Mouse (Mus musculus): ENCODE measurements around the gene Hoxa13.

Hoxa13 gene

DNA sequence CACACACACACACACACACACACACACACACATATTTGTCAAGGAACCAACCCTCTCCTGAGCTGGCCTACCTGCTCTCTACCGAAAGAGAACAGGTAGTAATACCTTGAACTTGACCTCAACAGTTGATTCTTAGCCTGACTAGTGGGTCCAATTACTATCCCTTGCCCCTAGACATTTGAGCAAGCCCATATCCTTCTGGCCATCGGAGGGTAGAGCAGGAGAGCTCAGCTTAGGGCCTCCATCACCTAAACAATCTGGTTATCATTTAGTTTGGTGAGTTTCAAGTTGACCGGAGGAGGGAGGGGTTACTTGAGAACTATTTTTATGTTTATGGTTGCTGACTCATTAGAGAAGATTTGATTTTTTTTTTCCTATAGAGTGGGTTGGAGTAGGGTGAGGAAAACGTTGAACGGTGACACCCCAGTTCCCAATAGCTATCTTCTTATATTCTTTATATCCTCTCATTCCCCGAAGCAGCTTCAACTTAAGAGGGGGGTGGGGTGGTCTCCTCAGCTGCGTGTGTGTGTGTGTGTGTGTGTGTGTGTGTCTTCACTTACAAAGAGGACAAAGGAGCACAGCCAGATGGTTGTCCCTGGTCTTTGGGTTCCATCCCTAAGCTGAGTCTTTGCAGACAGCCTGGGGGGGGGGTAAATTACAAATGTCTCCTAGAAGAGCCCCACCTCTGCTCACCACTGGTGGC, 9.4 kb downstream of the Hoxa13 start:
- no peak for DNase-seq (ENCODE audit: low spot score)

GRCm38 (mm10) chr6:52249826-52250225, 10.9 kb downstream of the Hoxa13 start:
- no peak for DNase-seq (ENCODE audit: low spot score)

GRCm38 (mm10) chr6:52249415-52249738, 11.3 kb downstream of the Hoxa13 start:
- DNase-seq (ENCODE audit: low spot score), result no peak

DNA sequence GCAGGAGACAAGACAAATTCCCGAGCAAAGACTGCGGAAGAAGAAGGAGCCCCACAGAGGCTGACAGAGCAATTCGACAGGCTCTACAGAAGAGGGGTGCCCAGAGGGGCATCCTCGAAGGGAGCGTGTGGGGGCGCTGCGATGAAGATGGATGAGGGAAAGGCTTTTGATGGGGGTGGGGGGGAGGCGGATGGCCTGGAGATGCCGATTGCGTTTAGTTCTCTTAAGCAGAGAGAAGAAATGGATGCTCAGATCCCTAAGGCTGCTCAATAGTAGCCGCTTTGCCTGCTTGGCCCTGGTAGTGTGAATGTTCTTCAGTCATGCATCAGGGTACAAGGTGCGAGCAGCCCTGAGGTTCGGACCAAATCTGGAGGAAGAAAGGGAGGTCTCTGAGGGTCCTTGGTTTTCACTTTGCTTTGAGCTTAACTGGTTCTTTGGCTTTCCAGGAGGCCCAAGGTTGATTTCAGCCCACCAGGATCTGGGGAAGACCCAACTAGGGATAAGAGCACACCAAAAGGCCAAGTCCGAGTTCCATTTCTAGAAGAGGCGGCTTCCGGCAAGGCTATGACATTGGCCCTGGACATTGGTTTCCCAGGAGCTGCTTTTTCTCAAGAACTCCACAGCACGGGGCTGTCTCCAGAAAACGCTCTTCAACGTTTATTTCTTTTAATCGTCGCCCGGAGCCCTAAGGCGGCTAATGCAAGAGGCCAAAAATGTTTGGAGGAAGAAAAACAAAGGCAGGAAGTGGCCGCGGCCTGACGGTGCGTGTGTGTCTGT, 11.9 kb downstream of the Hoxa13 start:
- DNase-seq (ENCODE audit: low spot score), result no peak

GRCm38 (mm10) chr6:52247766-52248637, 12.7 kb downstream of the Hoxa13 start:
- no peak for DNase-seq (ENCODE audit: low spot score)

GRCm38 (mm10) chr6:52246916-52247315, 13.8 kb downstream of the Hoxa13 start:
- no peak for DNase-seq (ENCODE audit: low spot score)

DNA sequence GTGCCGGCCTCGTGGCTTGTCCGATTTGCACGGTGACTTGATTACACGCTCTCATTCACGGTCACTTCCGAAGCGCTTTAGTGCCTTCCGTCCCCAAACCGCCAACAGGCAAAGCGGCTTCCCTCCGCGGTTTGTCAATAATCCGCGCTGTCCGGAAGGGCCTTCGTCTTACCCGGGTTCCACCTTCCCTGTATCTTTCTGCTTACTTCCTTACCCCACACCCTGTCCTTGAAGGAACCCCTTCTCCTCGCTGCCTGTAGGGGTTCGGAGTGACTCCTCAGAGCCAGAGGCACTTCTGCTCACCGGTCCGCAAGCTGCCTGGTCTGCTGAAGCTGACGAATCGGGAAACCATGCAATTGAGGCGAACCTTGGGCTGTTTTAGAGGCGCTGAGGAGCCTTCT, 14.3 kb downstream of the Hoxa13 start:
- no peak for DNase-seq (ENCODE audit: low spot score)

GRCm38 (mm10) chr6:52245757-52246142, 14.9 kb downstream of the Hoxa13 start, which contains the start of gene Hoxa11:
Hoxa11 (minus strand) TSS chr6:52245810.
- DNase-seq (ENCODE audit: low spot score), result no peak

- no peak for DNase-seq (ENCODE audit: low spot score)
Observed at GRCm38 (mm10) chr6:52245040-52245756, 15.5 kb downstream of the Hoxa13 start.

DNA sequence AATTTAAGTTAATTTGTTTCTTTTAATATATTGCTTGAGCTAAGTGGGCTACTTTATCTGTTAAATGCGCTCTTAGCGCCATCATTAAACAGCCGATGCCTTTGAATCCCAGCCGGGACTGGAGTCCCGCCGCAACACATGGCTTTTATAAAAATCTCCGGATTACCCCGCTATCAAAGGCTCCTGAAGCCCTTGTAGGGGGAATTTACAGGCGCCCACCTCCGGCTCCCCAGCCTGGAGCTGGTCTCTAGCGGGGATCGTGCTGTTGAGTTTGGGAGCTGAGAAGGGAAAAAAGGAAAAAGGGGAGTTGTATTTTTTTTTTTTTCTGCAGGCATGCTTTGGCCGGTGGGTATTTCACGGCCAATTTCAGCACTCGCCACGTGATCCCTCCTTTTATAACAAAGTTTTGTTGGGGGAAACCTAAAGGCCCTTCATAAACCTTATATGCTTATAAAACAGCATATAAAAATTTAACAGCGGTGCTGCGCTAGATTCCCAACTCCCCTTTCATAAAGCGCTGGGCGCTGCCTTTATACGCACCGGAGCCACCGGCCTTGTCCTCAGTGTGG, 16.1 kb downstream of the Hoxa13 start:
- no peak for DNase-seq (ENCODE audit: low spot score)

DNA sequence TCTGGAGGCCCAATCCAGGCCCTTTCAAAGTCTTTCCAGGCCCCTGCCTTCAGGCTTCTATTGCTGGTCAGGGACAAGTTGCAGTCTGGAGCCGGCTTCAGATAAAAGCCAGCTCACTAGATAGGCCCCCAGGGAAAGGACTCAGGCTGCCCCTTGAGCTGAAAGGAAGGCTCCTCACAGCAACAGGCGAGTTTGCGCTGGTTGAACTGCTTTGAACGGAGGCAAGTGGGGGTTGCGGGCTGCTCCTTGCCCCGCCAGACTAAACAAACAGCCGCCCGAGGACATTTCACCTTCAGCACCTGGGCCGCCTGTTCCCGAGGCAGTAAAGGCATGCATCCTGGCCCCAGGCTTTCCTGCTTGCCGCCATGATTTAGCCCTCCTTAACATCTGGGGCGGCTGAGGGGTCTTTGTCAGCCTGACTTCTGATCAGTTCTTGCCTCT, 17.0 kb downstream of the Hoxa13 start:
- DNase-seq (ENCODE audit: low spot score), result no peak

GRCm38 (mm10) chr6:52242801-52243332, 17.8 kb downstream of the Hoxa13 start:
- DNase-seq (ENCODE audit: low spot score), result no peak

GRCm38 (mm10) chr6:52241001-52241621, 19.6 kb downstream of the Hoxa13 start:
- DNase-seq (ENCODE audit: low spot score), result no peak

- DNase-seq (ENCODE audit: low spot score), result peak; percentile 69
Observed at GRCm38 (mm10) chr6:52240389-52241000, 20.2 kb downstream of the Hoxa13 start, which contains the start of gene Hoxa10. Hoxa10 (minus strand) TSS chr6:52240854.

DNA sequence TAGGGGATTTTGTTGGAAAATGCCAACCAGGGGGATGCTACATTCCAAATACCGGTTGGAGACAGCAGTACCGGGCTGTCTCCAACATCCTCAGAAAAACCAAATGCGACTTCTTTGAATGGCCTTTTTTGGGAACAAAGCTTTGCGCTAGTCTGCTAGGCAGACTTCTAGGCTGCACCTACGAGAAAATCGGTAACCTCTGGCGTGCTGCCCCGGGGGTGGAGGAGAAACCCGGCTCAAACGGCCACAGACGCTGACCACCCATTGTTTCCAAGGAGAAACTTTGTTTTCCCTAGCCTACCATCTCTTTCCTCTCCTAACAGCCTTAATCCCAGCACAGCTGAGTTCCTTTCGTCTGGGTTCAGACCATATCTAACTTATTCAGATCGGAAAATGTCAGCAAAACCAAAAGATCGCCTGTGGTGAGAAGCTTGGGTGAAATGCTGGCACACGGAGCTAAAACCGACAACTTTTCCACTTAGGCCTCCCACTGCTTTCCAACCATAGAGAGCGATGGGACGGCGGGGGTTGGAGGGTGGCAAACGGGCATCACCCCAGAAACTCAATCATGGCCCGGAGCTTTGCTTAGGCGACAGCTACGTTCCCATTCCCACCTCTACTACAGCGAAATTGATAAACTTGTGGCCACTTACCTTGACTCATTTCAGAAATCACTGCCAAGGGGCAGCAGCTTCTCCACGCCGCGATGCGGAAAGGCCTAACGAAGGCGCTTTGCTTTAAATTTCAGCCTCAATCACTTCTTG, 20.9 kb downstream of the Hoxa13 start:
- DNase-seq (ENCODE audit: low spot score), result no peak

DNA sequence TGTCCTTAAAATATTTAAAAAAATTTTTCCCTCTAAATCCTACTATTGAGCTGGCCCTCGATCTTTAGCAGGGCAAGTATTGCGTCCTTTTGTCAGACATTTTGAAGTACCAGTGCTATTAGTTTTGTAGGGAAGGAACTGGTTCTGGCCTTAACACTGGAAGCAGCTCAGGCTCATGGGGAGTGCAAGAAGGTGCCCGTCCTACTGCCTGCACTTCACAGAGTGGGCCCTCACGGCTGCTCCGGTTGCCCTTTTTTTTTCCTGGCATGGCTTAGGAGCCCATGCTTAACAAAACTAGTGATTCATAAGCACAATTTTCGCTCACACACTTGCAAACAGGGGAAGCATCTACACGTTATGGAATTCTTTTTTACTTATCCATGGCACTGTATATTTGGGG, 21.7 kb downstream of the Hoxa13 start:
- DNase-seq (ENCODE audit: low spot score), result no peak

- no peak for DNase-seq (ENCODE audit: low spot score)
Observed at GRCm38 (mm10) chr6:52238155-52238545, 22.5 kb downstream of the Hoxa13 start.

DNA sequence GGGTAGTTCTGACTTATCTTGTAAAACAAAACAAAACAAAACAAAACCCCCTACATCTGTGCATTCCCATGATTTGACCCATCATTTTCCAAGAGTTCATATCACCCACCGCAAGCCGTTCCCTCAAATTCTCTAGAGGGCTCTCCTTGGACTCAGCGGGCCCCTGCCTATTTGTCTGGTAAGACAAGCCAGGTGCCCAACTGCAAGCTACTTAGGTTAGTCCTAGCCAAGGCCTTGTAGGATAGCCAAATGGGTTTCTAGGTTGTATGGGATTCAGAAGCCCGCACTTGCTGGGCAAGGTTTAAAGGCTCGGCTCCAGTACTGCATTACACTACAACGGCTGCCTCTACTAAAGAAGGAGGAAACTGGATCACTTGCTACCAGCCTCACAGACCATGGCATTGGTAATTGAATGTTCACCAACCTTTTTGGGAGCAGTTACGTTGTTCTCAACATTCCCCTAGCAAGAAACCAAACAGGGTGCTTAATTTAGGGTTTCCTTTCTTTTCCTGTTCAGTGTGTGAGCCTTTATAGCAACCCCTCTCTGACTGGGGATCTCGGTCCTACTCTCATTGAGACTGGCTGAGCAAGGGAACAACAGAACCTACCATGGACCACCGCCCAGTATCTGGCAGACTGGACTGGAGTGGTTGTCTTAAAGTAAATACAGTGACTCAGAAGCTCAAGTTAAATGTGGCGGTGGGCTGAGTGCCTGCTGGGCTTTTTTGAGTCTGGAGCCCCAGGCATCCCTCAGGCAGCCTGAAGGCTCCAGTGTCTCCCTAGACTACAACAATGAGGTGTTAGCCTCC, 23.1 kb downstream of the Hoxa13 start:
- no peak for DNase-seq (ENCODE audit: low spot score)

DNA sequence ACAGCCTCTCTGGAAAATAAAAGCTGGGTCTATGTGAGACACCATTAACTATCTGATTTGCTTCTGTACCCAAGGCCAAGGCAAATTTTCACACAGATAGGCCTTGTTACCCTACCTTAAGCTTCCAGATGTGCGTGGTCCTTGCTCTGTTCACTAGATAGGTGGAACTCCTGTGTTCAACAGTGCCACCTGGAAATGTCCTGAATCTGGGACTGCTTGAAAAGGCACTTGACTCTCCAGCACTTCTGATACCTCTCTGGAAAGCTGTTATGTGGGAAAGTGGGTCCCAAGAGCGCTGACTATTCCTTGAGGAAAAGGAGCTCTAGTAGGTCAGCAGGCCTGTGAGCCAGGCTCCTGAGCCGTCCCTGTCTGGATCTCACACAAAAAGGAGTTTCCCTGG, 23.9 kb downstream of the Hoxa13 start:
- no peak for DNase-seq (ENCODE audit: low spot score)
